Mouse (Mus musculus): Measurements from ENCODE around the gene Usp34. TPM values are rescaled to one million over a fixed set of nuclear protein-coding genes. Genes with fewer than 3 reads are reported as not detected.
"Not testable (repeated sequence)": the region's sequence is repeated elsewhere in the genome, so short reads cannot be mapped to it uniquely, and the experiment has no call there.

The Usp34 gene
- polyA plus RNA-seq, 1 experiment from 2014 or later = 34.1 TPM

- not testable (repeated sequence) for H3K9ac ChIP-seq (replicated peaks; ENCODE audit: low read depth, low read length); H3K4me1 ChIP-seq (replicated peaks; ENCODE audit: control insufficient read depth, insufficient read depth, low read length); ATAC-seq; H3K36me3 ChIP-seq (ENCODE audit: control insufficient read depth, insufficient read depth); H3K4me2 ChIP-seq (ENCODE audit: low read length); H3K9me3 ChIP-seq (ENCODE audit: control insufficient read depth, low read length); H3K27me3 ChIP-seq (replicated peaks; ENCODE audit: control insufficient read depth, insufficient read depth, low read length); H3K27ac ChIP-seq (ENCODE audit: low read length); H3K4me3 ChIP-seq (replicated peaks; ENCODE audit: low read length)
- 64% methylated on average over 4 of the region's 4 CpGs for WGBS
Observed at GRCm38 (mm10) chr11:23514785-23515184, 208.1 kb downstream of the Usp34 start.

GRCm38 (mm10) chr11:23515315-23515714 lies 208.6 kb downstream of the Usp34 start:
- H3K4me2 ChIP-seq (ENCODE audit: low read length) = no peak overlapping the region
- no peak overlapping the region for H3K27ac ChIP-seq (ENCODE audit: low read length)
- WGBS = 79% methylated on average over 2 of the region's 2 CpGs
- no peak overlapping the region for H3K9ac ChIP-seq (replicated peaks; ENCODE audit: low read depth, low read length)
- ATAC-seq = no peak
- no peaks in the 10 kb centered on the region for H3K4me1 ChIP-seq (replicated peaks; ENCODE audit: control insufficient read depth, insufficient read depth, low read length)
- H3K9me3 ChIP-seq (ENCODE audit: control insufficient read depth, low read length) = no peaks in the 10 kb centered on the region
- no peak overlapping the region for H3K4me3 ChIP-seq (replicated peaks; ENCODE audit: low read length)
- no peaks in the 10 kb centered on the region for H3K36me3 ChIP-seq (ENCODE audit: control insufficient read depth, insufficient read depth)
- no peaks in the 10 kb centered on the region for H3K27me3 ChIP-seq (replicated peaks; ENCODE audit: control insufficient read depth, insufficient read depth, low read length)

GRCm38 (mm10) chr11:23518981-23519380 lies 212.3 kb downstream of the Usp34 start:
- H3K27ac ChIP-seq (ENCODE audit: low read length) = no peak overlapping the region
- 60% methylated on average over 3 of the region's 3 CpGs for WGBS

GRCm38 (mm10) chr11:23520473-23521205 lies 213.9 kb downstream of the Usp34 start, which contains the start of gene 1700093K21Rik:
Gene 1700093K21Rik, minus strand, starts transcription at chr11:23521155.
- Histone ChIP-seq H3K27ac (ENCODE audit: low read length) (no peak within 1 kb of the TSS), H3K4me2 (ENCODE audit: low read length) (no peak within 1 kb of the TSS), H3K9ac (replicated peaks; ENCODE audit: low read depth, low read length) (no peak within 1 kb of the TSS), H3K27me3 (replicated peaks; ENCODE audit: control insufficient read depth, insufficient read depth, low read length) (no peaks in the 10 kb centered on the region), H3K4me3 (replicated peaks; ENCODE audit: low read length) (no peak within 1 kb of the TSS), H3K9me3 (ENCODE audit: control insufficient read depth, low read length) (no peaks in the 10 kb centered on the region), H3K4me1 (replicated peaks; ENCODE audit: control insufficient read depth, insufficient read depth, low read length) (no peaks in the 10 kb centered on the region), H3K36me3 (ENCODE audit: control insufficient read depth, insufficient read depth) (no peaks in the 10 kb centered on the region)
- ATAC-seq = no peak
- WGBS = 38% methylated on average over 5 of the region's 5 CpGs

More at GRCm38 (mm10) chr11:23518981-23519380, 212.3 kb downstream of the Usp34 start:
- Histone ChIP-seq H3K9ac (replicated peaks; ENCODE audit: low read depth, low read length) (no peak overlapping the region), H3K27me3 (replicated peaks; ENCODE audit: control insufficient read depth, insufficient read depth, low read length) (no peaks in the 10 kb centered on the region), H3K4me2 (ENCODE audit: low read length) (no peak overlapping the region), H3K36me3 (ENCODE audit: control insufficient read depth, insufficient read depth) (no peaks in the 10 kb centered on the region), H3K4me3 (replicated peaks; ENCODE audit: low read length) (no peak overlapping the region), H3K4me1 (replicated peaks; ENCODE audit: control insufficient read depth, insufficient read depth, low read length) (no peaks in the 10 kb centered on the region), H3K9me3 (ENCODE audit: control insufficient read depth, low read length) (no peaks in the 10 kb centered on the region)
- ATAC-seq = no peak

- Histone ChIP-seq H3K36me3 (ENCODE audit: control insufficient read depth, insufficient read depth) (no peaks in the 10 kb centered on the region), H3K9me3 (ENCODE audit: control insufficient read depth, low read length) (no peaks in the 10 kb centered on the region), H3K4me2 (ENCODE audit: low read length) (no peak overlapping the region), H3K27me3 (replicated peaks; ENCODE audit: control insufficient read depth, insufficient read depth, low read length) (no peaks in the 10 kb centered on the region), H3K27ac (ENCODE audit: low read length) (no peak overlapping the region), H3K4me3 (replicated peaks; ENCODE audit: low read length) (no peak overlapping the region), H3K4me1 (replicated peaks; ENCODE audit: control insufficient read depth, insufficient read depth, low read length) (no peaks in the 10 kb centered on the region), H3K9ac (replicated peaks; ENCODE audit: low read depth, low read length) (no peak overlapping the region)
- no peak for ATAC-seq
- WGBS = 90% methylated on average over 2 of the region's 2 CpGs
Observed at GRCm38 (mm10) chr11:23537446-23537845, 230.8 kb downstream of the Usp34 start.

Small RNA genes within 50 kb of the gene (microRNA-seq; reads per million reads assigned to microRNA genes)
- not detected for gene Gm47279

Other genes starting within 250 kb of the Usp34 start
- gene Xpo1, start 50.9 kb upstream of the Usp34 start, polyA plus RNA-seq (2015; fragmentation: Nextera tagmentation; extraction: Ambion mirVana) = 92.3 and 105 TPM in 2 replicates
- 148 and 158 TPM in 2 replicates for gene Ahsa2, start 191.1 kb downstream of the Usp34 start, polyA plus RNA-seq (2015; fragmentation: Nextera tagmentation; extraction: Ambion mirVana)
- 0.30 and 0.35 TPM in 2 replicates for gene 1700093K21Rik, start 214.3 kb downstream of the Usp34 start, polyA plus RNA-seq (2015; fragmentation: Nextera tagmentation; extraction: Ambion mirVana)